Mouse (Mus musculus) liver, embryonic 12.5 days (tissue): Measurements from ENCODE around the gene Ear1. TPM values are rescaled to one million over a fixed set of nuclear protein-coding genes. Genes with fewer than 3 reads are reported as not detected.
"Not testable (repeated sequence)": the region's sequence is repeated elsewhere in the genome, so short reads cannot be mapped to it uniquely, and the experiment has no call there.

Source experiments
- ATAC-seq: fragments of 200-750 bp; cut with Nextera tagmentation; 2 replicates; pipeline ENCODE4 v1.8.0; 2017; ENCODE audit warnings: moderate number of reproducible peaks, mild to moderate bottlenecking, moderate library complexity
- H3K27ac ChIP-seq: fragments of 300-500 bp; sonication (generic); 2 replicates; pipeline ENCODE4 v1.5.1; 2016; ENCODE audit warnings: mild to moderate bottlenecking
- H3K27me3 ChIP-seq: fragments of 300-500 bp; sonication (generic); replicated peaks from 2 replicates; pipeline ENCODE4 v1.6.1; 2016; ENCODE audit warnings: mild to moderate bottlenecking, moderate library complexity
- H3K36me3 ChIP-seq: fragments of 300-500 bp; sonication (generic); 2 replicates; pipeline ENCODE4 v1.6.1; 2016; ENCODE audit warnings: mild to moderate bottlenecking, moderate library complexity
- H3K4me1 ChIP-seq: fragments of 300-500 bp; sonication (generic); 2 replicates; pipeline ENCODE4 v1.6.1; 2016
- H3K4me2 ChIP-seq: fragments of 300-500 bp; sonication (generic); 2 replicates; pipeline ENCODE4 v1.6.1; 2016; ENCODE audit warnings: mild to moderate bottlenecking, moderate library complexity
- H3K4me3 ChIP-seq: fragments of 300-500 bp; sonication (generic); 2 replicates; pipeline ENCODE4 v1.5.1; 2016; ENCODE audit warnings: mild to moderate bottlenecking, moderate library complexity
- H3K9ac ChIP-seq: fragments of 300-500 bp; sonication (generic); 2 replicates; pipeline ENCODE4 v1.6.1; 2016; ENCODE audit warnings: mild to moderate bottlenecking, moderate library complexity
- H3K9me3 ChIP-seq: fragments of 300-500 bp; sonication (generic); replicated peaks from 2 replicates; pipeline ENCODE4 v1.6.1; 2016; ENCODE audit warnings: mild to moderate bottlenecking, moderate library complexity
- WGBS: fragments of 180-500 bp; shearing (Covaris S2); methylation state at CpG from one replicate; pipeline ENCODE4 v1.1.7; 2016; ENCODE audit not compliant: insufficient replicate concordance; 5-methylcytosine and 5-hydroxymethylcytosine counted together
- polyA plus RNA-seq: library from polyadenylated mRNA; unstranded; fragments of >200 nt; fragmentation: Nextera tagmentation; extraction: Ambion mirVana; gene quantifications from 2 replicates; pipeline ENCODE4 v1.2.1, GENCODE M21; 2016

The Ear1 gene
- polyA plus RNA-seq, 1 experiment from 2014 or later: 3.5 TPM

DNA sequence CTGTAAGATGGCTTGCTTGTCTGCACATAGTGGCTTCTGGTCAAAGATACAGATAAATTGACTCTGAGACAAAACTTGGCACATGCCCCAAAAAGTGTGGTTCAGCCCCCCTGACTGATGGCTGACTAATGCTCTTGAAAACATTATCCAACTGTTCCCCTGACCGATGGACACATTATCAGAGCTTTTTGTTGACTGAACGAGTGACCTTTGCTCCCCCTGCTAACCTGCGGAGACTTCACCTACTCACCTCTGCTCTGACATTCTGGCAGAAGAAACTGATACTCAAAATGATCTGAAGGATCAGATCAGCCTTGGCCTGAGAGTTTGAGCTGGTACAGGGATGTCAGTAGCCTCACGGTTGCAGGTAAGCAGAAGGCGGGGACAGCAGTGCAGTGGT lies 81.5 kb downstream of the Ear1 start:
- H3K4me2 ChIP-seq, H3K4me3 ChIP-seq, H3K27ac ChIP-seq, H3K4me1 ChIP-seq, H3K9me3 ChIP-seq, H3K27me3 ChIP-seq, ATAC-seq, H3K9ac ChIP-seq, H3K36me3 ChIP-seq: not testable (repeated sequence)
- WGBS: 59% methylated on average over 5 of the region's 5 CpGs

DNA sequence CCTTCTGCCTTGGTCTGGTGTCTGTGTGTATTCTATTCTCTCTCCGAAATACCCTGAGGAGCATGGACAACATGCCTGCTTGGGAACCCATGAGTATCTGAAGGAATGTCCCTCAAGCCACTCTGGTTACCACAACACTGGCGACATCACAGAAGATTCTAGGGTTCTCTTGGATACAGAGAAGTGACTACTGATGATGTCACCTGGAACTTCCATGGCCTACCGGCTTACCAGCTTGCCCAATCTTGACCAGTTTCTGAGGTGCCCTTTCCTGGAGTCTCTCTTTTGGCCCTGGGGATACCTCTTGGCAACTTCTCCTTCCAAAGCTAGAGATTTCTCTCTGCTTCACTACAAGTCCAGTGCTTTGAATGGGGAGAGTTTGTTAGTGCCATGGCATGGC lies 90.7 kb downstream of the Ear1 start, which contains the start of gene Gm8180:
Gene Gm8180 (minus strand): TSS at position 101 of the 400 bp plus-strand sequence.
- whole genome bisulfite sequencing: 68% methylated on average over 3 of the region's 3 CpGs
- H3K9ac ChIP-seq, H3K9me3 ChIP-seq, H3K36me3 ChIP-seq, H3K4me2 ChIP-seq, H3K27me3 ChIP-seq, H3K27ac ChIP-seq, H3K4me1 ChIP-seq, H3K4me3 ChIP-seq, ATAC-seq: not testable (repeated sequence)

Other genes with a start within 250 kb of the Ear1 start
- gene Gm8165, start 198.3 kb downstream of the Ear1 start, polyA plus RNA-seq: not detected in 2 replicates
- 0.77 and 1.2 TPM in 2 replicates for gene Gm7324, start 177.7 kb downstream of the Ear1 start, polyA plus RNA-seq
- gene Gm16506, start 148.0 kb downstream of the Ear1 start, polyA plus RNA-seq: not detected in 2 replicates
- not detected in 2 replicates for gene Gm6526, start 127.7 kb downstream of the Ear1 start, polyA plus RNA-seq
- gene Gm8180, start 90.8 kb downstream of the Ear1 start, polyA plus RNA-seq: not detected in 2 replicates
- gene Ear10, start 48.0 kb upstream of the Ear1 start, polyA plus RNA-seq: not detected in 2 replicates
- gene Gm8113, start 49.9 kb upstream of the Ear1 start, polyA plus RNA-seq: 8.6 and 10.9 TPM in 2 replicates
- not detected in 2 replicates for gene Ang5, start 81.6 kb upstream of the Ear1 start, polyA plus RNA-seq
- gene Ang6, start 126.8 kb upstream of the Ear1 start, polyA plus RNA-seq: not detected in 2 replicates
- gene Ear2, start 227.1 kb upstream of the Ear1 start, polyA plus RNA-seq: 3.5 and 11.1 TPM in 2 replicates
- not detected in 2 replicates for gene Gm3327, start 248.3 kb upstream of the Ear1 start, polyA plus RNA-seq